Mouse (Mus musculus) kidney, adult 9 months (tissue): ENCODE measurements around the gene Mmp21.
A peak's percentile ranks its signal among the peaks of the same experiment; 100 is the strongest.
"Not testable (repeated sequence)": the region's sequence is repeated elsewhere in the genome, so short reads cannot be mapped to it uniquely, and the experiment has no call there.

Experiments used
- DNase-seq: peaks from one replicate; pipeline ENCODE4 v3.0.0; 2022

Gene Mmp21

GRCm38 (mm10) chr7:133679961-133680360 is at the start of gene Mmp21:
Mmp21 (minus strand) TSS chr7:133680061.
- DNase-seq: no peak

- DNase-seq: no peak
Observed at GRCm38 (mm10) chr7:133729351-133729750, 49.5 kb upstream of the Mmp21 start.

GRCm38 (mm10) chr7:133727027-133727426 is 47.2 kb upstream of the Mmp21 start:
- no peak for DNase-seq

- no peak for DNase-seq
Observed at GRCm38 (mm10) chr7:133725571-133725970, 45.7 kb upstream of the Mmp21 start.

- DNase-seq: no peak
Observed at GRCm38 (mm10) chr7:133724844-133725243, 45.0 kb upstream of the Mmp21 start.

GRCm38 (mm10) chr7:133720616-133721015 is 40.8 kb upstream of the Mmp21 start:
- no peak for DNase-seq

- no peak for DNase-seq
Observed at GRCm38 (mm10) chr7:133718580-133718979, 38.7 kb upstream of the Mmp21 start.

- no peak for DNase-seq
Observed at GRCm38 (mm10) chr7:133715387-133715786, 35.5 kb upstream of the Mmp21 start.

- peak; percentile 29 for DNase-seq
Observed at GRCm38 (mm10) chr7:133707301-133707700, 27.4 kb upstream of the Mmp21 start.

- DNase-seq: no peak
Observed at GRCm38 (mm10) chr7:133703906-133704305, 24.0 kb upstream of the Mmp21 start.

GRCm38 (mm10) chr7:133702333-133702732 is 22.5 kb upstream of the Mmp21 start:
- no peak for DNase-seq

GRCm38 (mm10) chr7:133701366-133701765 is 21.5 kb upstream of the Mmp21 start:
- DNase-seq: no peak

GRCm38 (mm10) chr7:133699885-133700284 is 20.0 kb upstream of the Mmp21 start:
- DNase-seq: no peak

GRCm38 (mm10) chr7:133698021-133698709 is 18.3 kb upstream of the Mmp21 start:
- DNase-seq: no peak

GRCm38 (mm10) chr7:133685644-133686043 is 5.8 kb upstream of the Mmp21 start:
- not testable (repeated sequence) for DNase-seq

GRCm38 (mm10) chr7:133684701-133685100 is 4.8 kb upstream of the Mmp21 start:
- no peak for DNase-seq

GRCm38 (mm10) chr7:133684110-133684509 is 4.2 kb upstream of the Mmp21 start:
- DNase-seq: no peak

- no peak for DNase-seq
Observed at GRCm38 (mm10) chr7:133683626-133684025, 3.8 kb upstream of the Mmp21 start.

GRCm38 (mm10) chr7:133679439-133679838 is 422 bp downstream of the Mmp21 start:
- DNase-seq: no peak

GRCm38 (mm10) chr7:133678716-133679115 is 1.1 kb downstream of the Mmp21 start:
- no peak for DNase-seq

GRCm38 (mm10) chr7:133676002-133676401 is 3.9 kb downstream of the Mmp21 start:
- DNase-seq: peak; percentile 12

GRCm38 (mm10) chr7:133670846-133671245 is 9.0 kb downstream of the Mmp21 start:
- DNase-seq: no peak

GRCm38 (mm10) chr7:133669946-133670345 is 9.9 kb downstream of the Mmp21 start:
- no peak for DNase-seq

- no peak for DNase-seq
Observed at GRCm38 (mm10) chr7:133669071-133669470, 10.8 kb downstream of the Mmp21 start.

GRCm38 (mm10) chr7:133662467-133662866 is 17.4 kb downstream of the Mmp21 start:
- no peak for DNase-seq
